Mouse (Mus musculus): Measurements from ENCODE around the gene Nenf.

The Nenf gene

DNA sequence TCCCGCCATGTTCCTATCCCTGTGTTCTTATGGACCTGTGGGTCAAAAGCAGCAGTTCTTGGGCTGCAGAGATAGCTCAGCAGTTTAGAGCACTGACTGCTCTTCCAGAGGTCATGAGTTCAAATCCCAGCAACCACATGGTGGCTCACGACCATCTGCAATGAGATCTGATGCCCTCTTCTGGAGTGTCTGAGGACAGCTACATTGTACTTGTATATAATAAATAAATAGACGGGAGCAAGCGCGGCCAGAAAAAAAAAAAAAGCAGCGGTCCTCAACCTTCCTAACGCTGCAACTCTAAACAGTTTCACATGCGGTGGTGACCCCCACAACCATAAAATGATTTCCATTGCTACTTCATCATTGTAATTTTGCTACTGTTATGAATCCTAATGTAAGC, 1.2 kb downstream of the Nenf start:
- DNase-seq, result no peak

GRCm38 (mm10) chr1:191313926-191314325, 4.1 kb downstream of the Nenf start:
- DNase-seq, result no peak

DNA sequence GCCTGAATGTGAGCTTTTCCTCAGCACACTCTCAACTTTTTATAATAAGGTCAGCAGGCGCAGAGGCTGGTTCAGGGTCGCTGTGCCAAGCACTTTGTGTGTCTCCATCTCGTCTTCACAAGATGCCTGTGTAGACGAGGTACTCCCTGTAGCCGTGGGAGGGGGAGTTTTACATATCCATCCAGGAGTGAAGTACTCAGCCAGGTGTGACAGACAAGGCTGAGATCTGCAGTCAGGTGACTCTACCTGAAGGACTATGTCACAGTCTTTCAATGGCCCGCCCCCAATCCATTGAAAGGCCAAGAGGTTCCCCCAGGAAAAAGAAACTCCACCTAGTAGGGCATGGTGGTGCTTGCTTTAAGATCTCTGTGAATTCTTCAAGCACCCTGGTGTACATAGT, 4.8 kb downstream of the Nenf start:
- DNase-seq, result no peak

- DNase-seq, result peak; percentile 78
Observed at GRCm38 (mm10) chr1:191312513-191312941, 5.5 kb downstream of the Nenf start.

DNA sequence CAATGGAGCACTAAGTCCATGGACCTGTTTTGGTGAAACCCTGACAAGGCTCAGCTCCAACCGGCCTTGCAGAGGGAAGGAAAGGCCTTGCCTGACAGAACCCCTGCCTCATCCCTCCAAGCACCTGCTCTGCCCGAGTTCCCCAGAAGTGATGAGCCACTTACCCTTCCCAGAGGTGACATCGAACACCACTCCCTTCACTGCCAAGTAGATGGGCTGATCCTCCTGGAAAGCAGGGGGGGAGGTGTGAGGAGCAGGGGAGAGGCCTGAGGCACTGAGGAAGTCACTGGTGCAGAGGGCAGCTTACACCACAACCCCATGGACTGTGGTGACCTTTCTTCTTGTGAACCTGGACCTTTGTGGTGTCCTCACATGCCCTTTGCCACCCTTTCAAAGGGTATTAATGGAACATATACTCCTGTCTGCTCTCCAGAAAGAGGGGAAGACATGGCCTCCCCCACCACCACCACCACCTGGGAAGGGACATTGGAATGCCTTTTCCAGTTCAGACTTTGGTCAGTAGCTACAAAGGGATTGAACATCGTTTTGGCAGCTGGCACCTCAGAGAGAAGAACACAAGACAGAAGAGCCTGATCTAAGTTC, 6.6 kb downstream of the Nenf start:
- no peak for DNase-seq

GRCm38 (mm10) chr1:191307766-191308455, 10.1 kb downstream of the Nenf start:
- DNase-seq, result no peak

DNA sequence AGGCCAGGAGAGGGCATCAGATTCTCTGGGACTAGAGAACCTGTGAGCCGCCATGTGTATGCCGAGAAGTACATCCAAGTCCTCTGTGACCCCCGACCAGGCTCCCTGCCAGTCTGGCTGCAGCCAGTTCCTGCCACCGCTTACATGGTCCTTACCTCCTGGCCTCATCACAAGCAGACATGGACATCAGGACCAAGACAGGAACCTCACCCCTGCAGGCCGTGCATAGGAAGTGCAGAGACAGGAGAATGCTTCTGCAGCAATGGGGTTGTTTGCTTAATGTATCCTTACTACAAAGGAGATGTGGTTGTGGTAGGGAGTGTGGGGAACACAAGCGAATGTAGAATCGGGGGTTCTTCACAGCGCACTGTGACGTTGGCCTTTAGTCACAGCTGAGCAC, 11.7 kb downstream of the Nenf start:
- DNase-seq, result no peak

- no peak for DNase-seq
Observed at GRCm38 (mm10) chr1:191305610-191306009, 12.4 kb downstream of the Nenf start.

- DNase-seq, result no peak
Observed at GRCm38 (mm10) chr1:191304216-191304615, 13.8 kb downstream of the Nenf start.

DNA sequence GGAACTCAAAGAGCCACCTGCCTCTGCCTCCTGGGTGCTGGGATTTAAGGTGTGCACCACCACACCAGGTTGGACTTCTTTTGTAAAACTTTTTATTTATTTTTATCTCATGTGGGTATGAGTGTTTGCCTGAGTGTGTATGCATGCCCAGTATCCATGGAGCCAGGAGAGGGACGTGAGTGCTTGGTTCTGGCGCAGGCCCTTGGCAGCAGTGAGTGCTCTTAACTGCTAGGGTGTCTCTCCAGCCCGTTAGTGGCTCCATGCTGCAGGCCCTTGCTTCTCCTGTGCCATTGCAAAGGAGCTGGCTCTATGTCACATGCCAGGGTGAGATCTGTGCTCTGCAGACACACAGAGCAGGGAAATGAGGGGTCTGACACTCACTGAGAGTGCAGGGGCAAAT, 14.3 kb downstream of the Nenf start:
- DNase-seq, result no peak

DNA sequence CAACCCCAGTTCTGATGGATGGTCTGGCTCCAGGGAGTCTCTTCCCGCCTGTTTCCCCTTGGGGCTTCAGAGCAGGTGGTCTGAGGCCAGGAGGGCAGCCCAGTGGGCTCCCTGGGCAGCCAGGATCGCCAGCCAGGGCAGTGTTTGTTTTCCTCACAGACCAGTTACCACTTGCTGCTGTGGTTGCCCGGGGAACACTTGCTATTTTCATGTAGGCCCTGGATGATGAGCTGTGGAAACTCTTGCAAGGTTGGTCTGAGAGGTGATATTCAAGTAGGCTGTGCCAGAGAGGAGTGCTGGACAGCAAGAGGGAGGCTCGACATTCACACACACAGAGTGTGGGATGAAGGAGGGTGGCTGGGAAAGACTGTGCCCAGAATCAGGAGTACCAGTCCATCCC, 16.1 kb downstream of the Nenf start:
- no peak for DNase-seq

GRCm38 (mm10) chr1:191299215-191299942, 18.6 kb downstream of the Nenf start:
- peak; percentile 24 for DNase-seq

DNA sequence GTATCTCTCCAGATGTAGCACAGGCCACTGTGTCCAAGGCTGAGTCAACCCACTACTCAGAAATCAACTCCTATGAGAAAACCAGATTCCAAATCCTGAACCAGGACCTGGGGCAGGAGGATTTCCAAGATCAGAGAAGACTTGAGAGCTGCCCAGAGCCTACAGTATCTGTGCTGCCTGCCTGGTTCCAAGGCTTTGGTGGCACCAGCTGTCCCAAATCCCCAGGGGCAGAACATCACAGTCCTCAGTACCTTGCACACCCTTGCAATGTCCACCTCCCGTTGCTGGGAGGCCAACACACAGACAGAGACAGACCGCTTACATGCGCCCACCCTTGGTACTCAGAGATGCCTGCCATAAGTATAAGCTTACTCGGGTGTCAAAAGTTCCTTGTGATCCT, 19.7 kb downstream of the Nenf start:
- no peak for DNase-seq

DNA sequence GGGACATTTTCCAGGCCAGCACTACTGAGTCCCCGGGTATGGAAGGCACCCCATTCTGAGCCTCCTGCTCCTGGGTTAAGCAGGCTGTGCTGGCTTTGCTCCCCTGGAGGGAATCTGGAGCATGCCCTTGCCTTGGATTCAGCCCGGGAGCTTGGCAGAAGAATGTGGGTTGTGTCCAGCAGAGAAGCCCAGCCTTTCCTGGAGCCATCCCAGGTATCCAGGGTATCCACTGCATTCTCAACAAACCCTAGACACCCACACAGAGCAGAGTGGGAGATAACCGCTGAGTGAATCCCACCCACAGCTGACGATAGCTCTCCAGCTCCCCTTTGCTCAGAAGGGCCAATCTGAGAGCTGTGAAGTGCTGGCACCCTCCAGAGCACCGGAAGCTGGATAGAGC, 21.5 kb downstream of the Nenf start:
- peak; percentile 22 for DNase-seq

DNA sequence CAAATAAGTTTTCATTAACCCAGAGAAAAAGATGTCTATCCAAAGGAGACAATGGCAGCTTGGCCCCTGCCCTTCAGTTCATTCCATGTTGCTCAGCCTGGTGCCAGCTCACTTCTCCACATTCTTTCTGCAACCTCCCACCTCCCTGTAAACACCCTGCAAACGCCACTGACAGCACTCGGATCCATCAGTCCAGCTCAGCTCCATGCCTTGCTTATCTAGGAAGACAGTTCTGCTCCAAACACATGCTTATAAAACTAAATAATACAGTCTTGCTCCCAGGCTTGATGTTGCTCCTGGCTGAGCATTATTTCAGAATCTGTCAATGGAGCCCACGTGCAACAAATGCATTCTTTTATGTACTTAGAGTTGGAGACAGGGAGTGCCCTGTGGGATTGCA, 22.2 kb downstream of the Nenf start:
- no peak for DNase-seq

GRCm38 (mm10) chr1:191293996-191294795, 23.8 kb downstream of the Nenf start:
- DNase-seq, result no peak

DNA sequence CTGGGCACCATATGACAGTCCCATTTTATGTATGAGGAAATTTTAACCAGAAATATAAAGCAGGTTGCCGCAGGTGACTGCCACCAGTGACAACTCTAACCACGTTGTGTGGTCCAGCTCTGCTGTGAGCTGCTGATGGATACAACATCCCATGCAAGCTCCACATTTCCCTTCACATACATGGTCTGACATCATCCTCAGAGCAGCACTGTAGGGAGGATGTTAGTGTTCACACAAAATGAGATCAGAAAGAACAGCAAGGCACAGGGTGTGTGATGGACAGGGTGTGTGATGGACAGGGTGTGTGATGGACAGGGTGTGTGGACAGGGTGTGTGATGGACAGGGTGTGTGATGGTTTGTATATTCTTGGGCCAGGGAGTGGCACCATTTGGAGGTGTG, 24.9 kb downstream of the Nenf start:
- no peak for DNase-seq

- DNase-seq, result no peak
Observed at GRCm38 (mm10) chr1:191292348-191292747, 25.6 kb downstream of the Nenf start.

- DNase-seq, result peak; percentile 27
Observed at GRCm38 (mm10) chr1:191288762-191289161, 29.2 kb downstream of the Nenf start.

GRCm38 (mm10) chr1:191284502-191284901, 33.5 kb downstream of the Nenf start:
- no peak for DNase-seq

GRCm38 (mm10) chr1:191283110-191284040, 34.6 kb downstream of the Nenf start:
- no peak for DNase-seq

- DNase-seq, result no peak
Observed at GRCm38 (mm10) chr1:191282319-191282718, 35.7 kb downstream of the Nenf start.

Data from right cerebral cortex, postnatal 4 days (tissue).